Mouse (Mus musculus): ENCODE data around the gene Vmn1r178. TPM values are rescaled to one million over a fixed set of nuclear protein-coding genes. Genes with fewer than 3 reads are reported as not detected.
"Not testable (repeated sequence)": the region's sequence is repeated elsewhere in the genome, so short reads cannot be mapped to it uniquely, and the experiment has no call there.

The Vmn1r178 gene
- total RNA-seq (2014; fragmentation: Nextera tagmentation) = not detected in 2 replicates
- 0.17 TPM in 1 of 2 replicates, not detected in the other for total RNA-seq (2017)
- polyA plus RNA-seq (2012) = not detected in 2 replicates

- Histone ChIP-seq H3K4me3 (ENCODE audit: low read depth, low read length) (no peak within 1 kb of the TSS), H3K4me1 (ENCODE audit: insufficient read depth, low read depth, low read length) (no peaks in the 10 kb centered on the region), H3K27me3 (ENCODE audit: insufficient read depth, low read length) (no peaks in the 10 kb centered on the region), H3K36me3 (replicated peaks) (no peaks in the 10 kb centered on the region), H3K9me3 (replicated peaks) (no peaks in the 10 kb centered on the region)
- ATAC-seq (ENCODE audit: extremely low read depth, insufficient number of reproducible peaks, low FRiP score, poor library complexity, severe bottlenecking) (no peak), DNase-seq (ENCODE audit: low spot score) (no peak)
- TF ChIP-seq TAL1 (conservative IDR thresholded peaks at IDR 0.05; ENCODE audit: low read depth, low read length) = no peak
- TF ChIP-seq GATA2 (IDR thresholded peaks at IDR 0.05; ENCODE audit: borderline replicate concordance, low read depth, low read length) = no peak
- TF ChIP-seq CTCF (IDR thresholded peaks at IDR 0.05; ENCODE audit: low read depth, low read length) = no peak
- no peak for TF ChIP-seq GATA1 (IDR thresholded peaks at IDR 0.05; ENCODE audit: borderline replicate concordance, low read length)
- no peak for TF ChIP-seq POLR2AphosphoS5 (IDR thresholded peaks at IDR 0.05; ENCODE audit: insufficient replicate concordance, low read depth, low read length)
Observed at GRCm38 (mm10) chr7:23891709-23892108, at the start of gene Vmn1r178. Gene Vmn1r178 (plus strand): TSS chr7:23892009.

- not testable (repeated sequence) for H3K4me3 ChIP-seq (ENCODE audit: low read depth, low read length); ATAC-seq (ENCODE audit: extremely low read depth, insufficient number of reproducible peaks, low FRiP score, poor library complexity, severe bottlenecking); H3K9me3 ChIP-seq (replicated peaks); DNase-seq (ENCODE audit: low spot score); H3K27me3 ChIP-seq (ENCODE audit: insufficient read depth, low read length); H3K36me3 ChIP-seq (replicated peaks); H3K4me1 ChIP-seq (ENCODE audit: insufficient read depth, low read depth, low read length)
Observed at GRCm38 (mm10) chr7:23866349-23866748, 25.5 kb upstream of the Vmn1r178 start, which contains the start of gene Vmn1r177. Gene Vmn1r177 (minus strand): TSS chr7:23866449.

- DNase-seq (ENCODE audit: low spot score); ATAC-seq (ENCODE audit: extremely low read depth, insufficient number of reproducible peaks, low FRiP score, poor library complexity, severe bottlenecking); H3K4me3 ChIP-seq (ENCODE audit: low read depth, low read length); H3K27me3 ChIP-seq (ENCODE audit: insufficient read depth, low read length); H3K4me1 ChIP-seq (ENCODE audit: insufficient read depth, low read depth, low read length); H3K9me3 ChIP-seq (replicated peaks); H3K36me3 ChIP-seq (replicated peaks): not testable (repeated sequence)
Observed at GRCm38 (mm10) chr7:23876918-23877317, 14.9 kb upstream of the Vmn1r178 start.

- DNase-seq (ENCODE audit: low spot score) = no peak
- Histone ChIP-seq H3K4me1 (ENCODE audit: insufficient read depth, low read depth, low read length) (no peaks in the 10 kb centered on the region), H3K9me3 (replicated peaks) (no peaks in the 10 kb centered on the region), H3K27me3 (ENCODE audit: insufficient read depth, low read length) (no peaks in the 10 kb centered on the region), H3K4me3 (ENCODE audit: low read depth, low read length) (no peak within 1 kb of the TSS), H3K36me3 (replicated peaks) (no peaks in the 10 kb centered on the region)
- TF ChIP-seq GATA2 (IDR thresholded peaks at IDR 0.05; ENCODE audit: borderline replicate concordance, low read depth, low read length) (no peak), CTCF (IDR thresholded peaks at IDR 0.05; ENCODE audit: low read depth, low read length) (no peak), POLR2AphosphoS5 (IDR thresholded peaks at IDR 0.05; ENCODE audit: insufficient replicate concordance, low read depth, low read length) (no peak), GATA1 (IDR thresholded peaks at IDR 0.05; ENCODE audit: borderline replicate concordance, low read length) (no peak)
- no peak for ATAC-seq (ENCODE audit: extremely low read depth, insufficient number of reproducible peaks, low FRiP score, poor library complexity, severe bottlenecking)
Observed at GRCm38 (mm10) chr7:23926678-23927077, 34.9 kb downstream of the Vmn1r178 start, which contains the start of gene Vmn1r179. Gene Vmn1r179 (plus strand): TSS chr7:23926978.

Other genes with a start within 250 kb of the Vmn1r178 start
- gene Vmn1r172, start 233.7 kb upstream of the Vmn1r178 start, total RNA-seq (2014; fragmentation: Nextera tagmentation) = not detected in 2 replicates
- 0.11 TPM in 1 of 2 replicates, not detected in the other for gene Vmn1r172, start 233.7 kb upstream of the Vmn1r178 start, total RNA-seq (2017)
- gene Vmn1r172, start 233.7 kb upstream of the Vmn1r178 start, polyA plus RNA-seq (2012) = not detected in 2 replicates
- gene Vmn1r173, start 191.3 kb upstream of the Vmn1r178 start, total RNA-seq (2014; fragmentation: Nextera tagmentation) = not detected in 2 replicates
- gene Vmn1r173, start 191.3 kb upstream of the Vmn1r178 start, total RNA-seq (2017) = 0.05 and 0.12 TPM in 2 replicates
- not detected in 2 replicates for gene Vmn1r173, start 191.3 kb upstream of the Vmn1r178 start, polyA plus RNA-seq (2012)
- not detected in 2 replicates for gene Vmn1r174, start 139.7 kb upstream of the Vmn1r178 start, total RNA-seq (2014; fragmentation: Nextera tagmentation)
- gene Vmn1r174, start 139.7 kb upstream of the Vmn1r178 start, total RNA-seq (2017) = 0.06 and 0.60 TPM in 2 replicates
- gene Vmn1r174, start 139.7 kb upstream of the Vmn1r178 start, polyA plus RNA-seq (2012) = not detected in 2 replicates
- gene Vmn1r175, start 81.4 kb upstream of the Vmn1r178 start, total RNA-seq (2014; fragmentation: Nextera tagmentation) = not detected in 2 replicates
- gene Vmn1r175, start 81.4 kb upstream of the Vmn1r178 start, total RNA-seq (2017) = 0.27 TPM in 1 of 2 replicates, not detected in the other
- not detected in 2 replicates for gene Vmn1r175, start 81.4 kb upstream of the Vmn1r178 start, polyA plus RNA-seq (2012)
- gene Vmn1r176, start 54.6 kb upstream of the Vmn1r178 start, total RNA-seq (2014; fragmentation: Nextera tagmentation) = not detected in 2 replicates
- gene Vmn1r176, start 54.6 kb upstream of the Vmn1r178 start, total RNA-seq (2017) = 0.05 TPM in 1 of 2 replicates, not detected in the other
- not detected in 2 replicates for gene Vmn1r176, start 54.6 kb upstream of the Vmn1r178 start, polyA plus RNA-seq (2012)
- gene Vmn1r177, start 25.6 kb upstream of the Vmn1r178 start, total RNA-seq (2014; fragmentation: Nextera tagmentation) = not detected in 2 replicates
- not detected in 2 replicates for gene Vmn1r177, start 25.6 kb upstream of the Vmn1r178 start, total RNA-seq (2017)
- not detected in 2 replicates for gene Vmn1r177, start 25.6 kb upstream of the Vmn1r178 start, polyA plus RNA-seq (2012)
- gene Vmn1r179, start 35.0 kb downstream of the Vmn1r178 start, total RNA-seq (2014; fragmentation: Nextera tagmentation) = not detected in 2 replicates
- 0.06 TPM in 1 of 2 replicates, not detected in the other for gene Vmn1r179, start 35.0 kb downstream of the Vmn1r178 start, total RNA-seq (2017)
- not detected in 2 replicates for gene Vmn1r179, start 35.0 kb downstream of the Vmn1r178 start, polyA plus RNA-seq (2012)
- not detected in 2 replicates for gene Vmn1r180, start 58.6 kb downstream of the Vmn1r178 start, total RNA-seq (2014; fragmentation: Nextera tagmentation)
- gene Vmn1r180, start 58.6 kb downstream of the Vmn1r178 start, total RNA-seq (2017) = 0.06 and 0.11 TPM in 2 replicates
- gene Vmn1r180, start 58.6 kb downstream of the Vmn1r178 start, polyA plus RNA-seq (2012) = not detected in 2 replicates
- gene Vmn1r181, start 82.6 kb downstream of the Vmn1r178 start, total RNA-seq (2014; fragmentation: Nextera tagmentation) = not detected in 2 replicates
- 0.05 and 0.06 TPM in 2 replicates for gene Vmn1r181, start 82.6 kb downstream of the Vmn1r178 start, total RNA-seq (2017)
- not detected in 2 replicates for gene Vmn1r181, start 82.6 kb downstream of the Vmn1r178 start, polyA plus RNA-seq (2012)
- not detected in 2 replicates for gene V1rd19, start 109.7 kb downstream of the Vmn1r178 start, total RNA-seq (2014; fragmentation: Nextera tagmentation)
- 0.23 TPM in 1 of 2 replicates, not detected in the other for gene V1rd19, start 109.7 kb downstream of the Vmn1r178 start, total RNA-seq (2017)
- not detected in 2 replicates for gene V1rd19, start 109.7 kb downstream of the Vmn1r178 start, polyA plus RNA-seq (2012)
- gene Vmn1r183, start 161.2 kb downstream of the Vmn1r178 start, total RNA-seq (2014; fragmentation: Nextera tagmentation) = not detected in 2 replicates
- gene Vmn1r183, start 161.2 kb downstream of the Vmn1r178 start, total RNA-seq (2017) = 0.06 and 0.11 TPM in 2 replicates
- gene Vmn1r183, start 161.2 kb downstream of the Vmn1r178 start, polyA plus RNA-seq (2012) = not detected in 2 replicates
- gene Zfp180, start 189.9 kb downstream of the Vmn1r178 start, total RNA-seq (2014; fragmentation: Nextera tagmentation) = 18.7 and 19.2 TPM in 2 replicates
- 13.9 and 16.1 TPM in 2 replicates for gene Zfp180, start 189.9 kb downstream of the Vmn1r178 start, total RNA-seq (2017)
- 16.0 and 16.2 TPM in 2 replicates for gene Zfp180, start 189.9 kb downstream of the Vmn1r178 start, polyA plus RNA-seq (2012)
- gene Zfp112, start 220.3 kb downstream of the Vmn1r178 start, total RNA-seq (2014; fragmentation: Nextera tagmentation) = 1.0 TPM in 1 of 2 replicates, not detected in the other
- gene Zfp112, start 220.3 kb downstream of the Vmn1r178 start, total RNA-seq (2017) = 0.22 and 0.46 TPM in 2 replicates
- gene Zfp112, start 220.3 kb downstream of the Vmn1r178 start, polyA plus RNA-seq (2012) = 0.05 and 0.11 TPM in 2 replicates
- gene Zfp235, start 242.2 kb downstream of the Vmn1r178 start, total RNA-seq (2014; fragmentation: Nextera tagmentation) = 12.7 and 16.6 TPM in 2 replicates
- 6.6 and 7.9 TPM in 2 replicates for gene Zfp235, start 242.2 kb downstream of the Vmn1r178 start, total RNA-seq (2017)
- 0.99 and 1.5 TPM in 2 replicates for gene Zfp235, start 242.2 kb downstream of the Vmn1r178 start, polyA plus RNA-seq (2012)